Mouse (Mus musculus): ENCODE measurements around the gene Parp4. TPM values are rescaled to one million over a fixed set of nuclear protein-coding genes. Genes with fewer than 3 reads are reported as not detected.

The Parp4 gene
- 71.6 TPM in 1 of 2 replicates, not detected in the other for polyA plus RNA-seq (2012; ENCODE audit: insufficient read depth, insufficient read length, low replicate concordance, missing spikeins)

DNA sequence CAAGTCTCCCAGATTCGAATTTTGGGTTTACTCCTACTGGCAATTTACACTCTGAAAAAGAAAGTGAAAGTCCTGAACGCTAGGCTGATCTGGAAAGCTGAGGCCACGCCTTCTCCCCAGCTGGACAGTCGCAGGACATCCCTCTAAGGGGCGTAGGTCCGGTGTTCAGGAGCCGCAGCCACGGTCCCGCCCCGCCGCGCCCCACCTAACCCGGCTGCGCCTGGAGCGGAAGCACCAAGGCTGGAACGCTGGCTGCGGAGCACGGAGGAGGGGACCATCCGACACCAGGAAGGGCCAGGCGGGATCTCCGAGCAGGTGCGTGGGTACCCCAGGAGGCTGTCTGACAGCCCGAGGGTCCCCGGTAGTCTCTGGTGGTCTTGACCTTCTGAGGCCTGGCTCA lies at the start of gene Parp4, which contains the start of gene Cenpj:
TSS of gene Parp4 (plus strand) at position 204 of the 400 bp plus-strand sequence.
TSS of gene Cenpj (minus strand) at position 10 of the 400 bp plus-strand sequence.
- H3K4me1 ChIP-seq (ENCODE audit: control insufficient read depth, insufficient read depth, low read length), result no peaks in the 10 kb centered on the region
- TF ChIP-seq CTCF (IDR thresholded peaks at IDR 0.05; ENCODE audit: insufficient read depth, low read depth, low read length) (no peak), POLR2A (IDR thresholded peaks at IDR 0.05; ENCODE audit: insufficient read depth, low read depth, low read length) (no peak)
- 3% methylated on average over 24 of the region's 24 CpGs for WGBS
- H3K27ac ChIP-seq (ENCODE audit: insufficient read depth, low read depth, low read length), result no peak within 1 kb of the TSS
- peak within 1 kb of the TSS; percentile 56 for H3K4me3 ChIP-seq (ENCODE audit: insufficient read depth, low read depth, low read length)

DNA sequence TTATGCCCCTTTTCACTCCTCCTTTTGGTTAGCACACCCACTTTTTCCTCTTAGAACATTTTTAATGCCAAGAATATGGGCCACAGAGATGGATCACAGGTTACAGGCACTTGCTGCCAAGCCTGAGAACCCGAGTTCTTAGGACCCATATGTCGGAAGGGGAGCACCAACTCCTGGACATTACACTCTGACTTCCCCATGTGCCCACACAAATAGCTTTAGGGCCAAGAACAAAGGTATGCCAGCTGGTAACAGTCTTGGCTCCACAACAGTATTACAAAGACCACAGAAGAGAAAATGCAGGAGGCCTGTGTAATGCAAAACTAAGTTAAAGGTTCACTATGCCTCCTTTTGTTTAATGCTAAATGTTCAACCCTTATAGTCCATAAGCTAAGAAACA lies 44.6 kb upstream of the Parp4 start:
- WGBS, result 76% methylated on average over 2 of the region's 2 CpGs
- Histone ChIP-seq H3K4me3 (ENCODE audit: insufficient read depth, low read depth, low read length) (no peak overlapping the region), H3K27ac (ENCODE audit: insufficient read depth, low read depth, low read length) (no peak overlapping the region), H3K4me1 (ENCODE audit: control insufficient read depth, insufficient read depth, low read length) (no peaks in the 10 kb centered on the region)
- TF ChIP-seq CTCF (IDR thresholded peaks at IDR 0.05; ENCODE audit: insufficient read depth, low read depth, low read length) (no peak), POLR2A (IDR thresholded peaks at IDR 0.05; ENCODE audit: insufficient read depth, low read depth, low read length) (no peak)

DNA sequence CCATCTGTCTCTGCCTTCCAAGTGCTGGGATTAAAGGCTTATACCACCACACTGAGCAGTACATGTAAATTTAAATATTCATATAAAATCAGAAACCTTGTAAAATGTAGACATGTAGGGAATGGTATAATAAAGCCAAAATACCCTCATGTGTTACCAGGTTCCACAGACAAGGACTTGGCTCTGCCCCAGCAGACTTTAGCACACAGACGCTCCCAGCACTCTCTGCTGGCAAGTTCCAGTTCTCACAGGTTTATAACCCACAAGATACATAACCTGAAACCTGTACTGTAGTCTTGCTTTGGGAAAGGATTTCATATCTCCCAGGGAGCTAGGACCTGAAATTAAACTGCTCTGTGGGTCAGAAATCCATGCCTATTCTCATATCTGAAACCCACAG lies 30.5 kb upstream of the Parp4 start:
- 91% methylated on average over 1 of the region's 1 CpGs for WGBS
- TF ChIP-seq CTCF (IDR thresholded peaks at IDR 0.05; ENCODE audit: insufficient read depth, low read depth, low read length) (no peak), POLR2A (IDR thresholded peaks at IDR 0.05; ENCODE audit: insufficient read depth, low read depth, low read length) (no peak)

GRCm38 (mm10) chr14:56545491-56545890 lies 29.9 kb upstream of the Parp4 start:
- no peak overlapping the region for H3K4me3 ChIP-seq (ENCODE audit: insufficient read depth, low read depth, low read length)
- H3K4me1 ChIP-seq (ENCODE audit: control insufficient read depth, insufficient read depth, low read length), result no peaks in the 10 kb centered on the region
- no peak overlapping the region for H3K27ac ChIP-seq (ENCODE audit: insufficient read depth, low read depth, low read length)
- no peak for TF ChIP-seq CTCF (IDR thresholded peaks at IDR 0.05; ENCODE audit: insufficient read depth, low read depth, low read length)
- TF ChIP-seq POLR2A (IDR thresholded peaks at IDR 0.05; ENCODE audit: insufficient read depth, low read depth, low read length), result no peak
- WGBS, result 95% methylated on average over 4 of the region's 4 CpGs

More for the DNA sequence above, 30.5 kb upstream of the Parp4 start:
- H3K4me3 ChIP-seq (ENCODE audit: insufficient read depth, low read depth, low read length), result no peak overlapping the region
- H3K27ac ChIP-seq (ENCODE audit: insufficient read depth, low read depth, low read length), result no peak overlapping the region
- H3K4me1 ChIP-seq (ENCODE audit: control insufficient read depth, insufficient read depth, low read length), result no peaks in the 10 kb centered on the region

- Histone ChIP-seq H3K4me1 (ENCODE audit: control insufficient read depth, insufficient read depth, low read length) (no peaks in the 10 kb centered on the region), H3K4me3 (ENCODE audit: insufficient read depth, low read depth, low read length) (no peak overlapping the region), H3K27ac (ENCODE audit: insufficient read depth, low read depth, low read length) (no peak overlapping the region)
- TF ChIP-seq POLR2A (IDR thresholded peaks at IDR 0.05; ENCODE audit: insufficient read depth, low read depth, low read length), result no peak
- WGBS, result 91% methylated on average over 4 of the region's 4 CpGs
Measured at GRCm38 (mm10) chr14:56550960-56551359, 24.5 kb upstream of the Parp4 start.

DNA sequence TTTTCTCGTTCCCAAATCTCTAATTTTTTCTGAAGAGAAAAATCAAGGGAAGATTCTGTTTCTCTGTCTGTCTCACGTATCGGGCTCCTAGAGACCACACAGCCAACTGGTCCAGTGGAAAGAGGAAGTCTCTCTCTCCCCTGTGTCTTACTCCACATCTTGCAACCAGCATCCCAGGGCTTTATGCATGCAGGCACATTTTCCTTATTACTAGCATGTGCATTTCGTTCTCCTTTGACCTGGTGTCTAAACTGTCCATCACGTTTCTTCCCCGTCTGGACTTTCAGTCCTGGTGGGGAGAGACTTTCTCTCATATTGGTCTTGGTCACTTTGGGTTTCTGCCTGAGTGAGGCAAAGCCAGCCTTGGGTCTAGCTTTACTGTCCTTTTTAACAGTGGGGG lies 22.5 kb upstream of the Parp4 start:
- TF ChIP-seq CTCF (IDR thresholded peaks at IDR 0.05; ENCODE audit: insufficient read depth, low read depth, low read length), result no peak
- no peak for TF ChIP-seq POLR2A (IDR thresholded peaks at IDR 0.05; ENCODE audit: insufficient read depth, low read depth, low read length)
- Histone ChIP-seq H3K27ac (ENCODE audit: insufficient read depth, low read depth, low read length) (no peak overlapping the region), H3K4me3 (ENCODE audit: insufficient read depth, low read depth, low read length) (no peak overlapping the region), H3K4me1 (ENCODE audit: control insufficient read depth, insufficient read depth, low read length) (no peaks in the 10 kb centered on the region)
- 94% methylated on average over 6 of the region's 6 CpGs for WGBS

- TF ChIP-seq POLR2A (IDR thresholded peaks at IDR 0.05; ENCODE audit: insufficient read depth, low read depth, low read length), result no peak
- TF ChIP-seq CTCF (IDR thresholded peaks at IDR 0.05; ENCODE audit: insufficient read depth, low read depth, low read length), result no peak
- Histone ChIP-seq H3K4me3 (ENCODE audit: insufficient read depth, low read depth, low read length) (no peak overlapping the region), H3K27ac (ENCODE audit: insufficient read depth, low read depth, low read length) (no peak overlapping the region), H3K4me1 (ENCODE audit: control insufficient read depth, insufficient read depth, low read length) (no peaks in the 10 kb centered on the region)
- WGBS, result 95% methylated on average over 7 of the region's 7 CpGs
Measured at GRCm38 (mm10) chr14:56553331-56553730, 22.1 kb upstream of the Parp4 start.

DNA sequence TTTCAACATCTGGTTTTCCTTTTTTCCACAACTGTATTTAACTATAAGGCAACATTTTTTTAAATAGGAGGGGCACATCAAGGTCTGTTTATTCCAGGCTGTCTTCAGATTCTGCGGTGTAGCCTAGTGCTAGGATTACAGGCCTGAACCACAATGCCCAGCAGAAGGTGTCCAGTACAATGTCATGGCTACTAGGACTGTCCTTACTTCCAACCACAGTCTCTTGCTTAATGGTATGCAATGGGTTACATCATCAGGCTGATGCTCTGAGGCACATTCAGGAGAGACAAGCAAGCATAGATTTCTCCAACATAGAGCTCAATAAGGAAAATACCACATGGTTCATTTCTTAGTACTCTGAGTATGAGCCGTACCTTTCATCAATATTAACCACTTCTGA lies 20.7 kb upstream of the Parp4 start:
- TF ChIP-seq CTCF (IDR thresholded peaks at IDR 0.05; ENCODE audit: insufficient read depth, low read depth, low read length) (no peak), POLR2A (IDR thresholded peaks at IDR 0.05; ENCODE audit: insufficient read depth, low read depth, low read length) (no peak)
- H3K4me1 ChIP-seq (ENCODE audit: control insufficient read depth, insufficient read depth, low read length), result no peaks in the 10 kb centered on the region
- WGBS, result 95% methylated on average over 2 of the region's 2 CpGs
- H3K27ac ChIP-seq (ENCODE audit: insufficient read depth, low read depth, low read length), result no peak overlapping the region
- no peak overlapping the region for H3K4me3 ChIP-seq (ENCODE audit: insufficient read depth, low read depth, low read length)

- WGBS, result 96% methylated on average over 3 of the region's 3 CpGs
- TF ChIP-seq CTCF (IDR thresholded peaks at IDR 0.05; ENCODE audit: insufficient read depth, low read depth, low read length) (no peak), POLR2A (IDR thresholded peaks at IDR 0.05; ENCODE audit: insufficient read depth, low read depth, low read length) (no peak)
- H3K4me3 ChIP-seq (ENCODE audit: insufficient read depth, low read depth, low read length), result no peak overlapping the region
- no peaks in the 10 kb centered on the region for H3K4me1 ChIP-seq (ENCODE audit: control insufficient read depth, insufficient read depth, low read length)
- H3K27ac ChIP-seq (ENCODE audit: insufficient read depth, low read depth, low read length), result no peak overlapping the region
Measured at GRCm38 (mm10) chr14:56559134-56559533, 16.3 kb upstream of the Parp4 start.

DNA sequence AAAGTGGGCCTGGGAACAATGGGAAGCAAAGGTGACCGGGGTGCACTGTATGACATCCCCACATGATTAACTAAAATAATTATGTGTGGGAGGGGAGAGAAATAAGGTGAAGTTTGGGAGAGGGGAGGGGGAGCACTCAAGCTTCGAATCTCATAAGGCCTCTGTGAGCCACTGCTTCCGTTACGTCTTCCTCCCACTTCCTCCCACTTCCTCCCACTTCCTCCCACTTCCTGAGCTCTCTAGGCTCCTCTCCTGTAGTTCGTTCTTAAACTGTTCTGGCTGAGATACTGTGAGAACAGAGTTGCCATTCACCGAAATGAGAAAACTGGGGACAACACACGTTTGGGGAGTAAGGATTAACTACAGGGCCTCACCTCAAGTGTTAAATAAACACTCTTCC lies 7.9 kb upstream of the Parp4 start:
- no peak for TF ChIP-seq POLR2A (IDR thresholded peaks at IDR 0.05; ENCODE audit: insufficient read depth, low read depth, low read length)
- no peak for TF ChIP-seq CTCF (IDR thresholded peaks at IDR 0.05; ENCODE audit: insufficient read depth, low read depth, low read length)
- H3K4me3 ChIP-seq (ENCODE audit: insufficient read depth, low read depth, low read length), result no peak overlapping the region
- no peaks in the 10 kb centered on the region for H3K4me1 ChIP-seq (ENCODE audit: control insufficient read depth, insufficient read depth, low read length)
- WGBS, result 74% methylated on average over 7 of the region's 7 CpGs
- H3K27ac ChIP-seq (ENCODE audit: insufficient read depth, low read depth, low read length), result no peak overlapping the region

Measured in olfactory bulb, adult 2 months (tissue).